Mouse (Mus musculus): ENCODE measurements around the gene Lsm8. TPM values are rescaled to one million over a fixed set of nuclear protein-coding genes. Genes with fewer than 3 reads are reported as not detected.
A peak's percentile ranks its signal among the peaks of the same experiment; 100 is the strongest.

Lsm8 gene
- total and polyA plus RNA-seq, 2 experiments from 2014 or later, result 42.8 to 71.1 TPM

DNA sequence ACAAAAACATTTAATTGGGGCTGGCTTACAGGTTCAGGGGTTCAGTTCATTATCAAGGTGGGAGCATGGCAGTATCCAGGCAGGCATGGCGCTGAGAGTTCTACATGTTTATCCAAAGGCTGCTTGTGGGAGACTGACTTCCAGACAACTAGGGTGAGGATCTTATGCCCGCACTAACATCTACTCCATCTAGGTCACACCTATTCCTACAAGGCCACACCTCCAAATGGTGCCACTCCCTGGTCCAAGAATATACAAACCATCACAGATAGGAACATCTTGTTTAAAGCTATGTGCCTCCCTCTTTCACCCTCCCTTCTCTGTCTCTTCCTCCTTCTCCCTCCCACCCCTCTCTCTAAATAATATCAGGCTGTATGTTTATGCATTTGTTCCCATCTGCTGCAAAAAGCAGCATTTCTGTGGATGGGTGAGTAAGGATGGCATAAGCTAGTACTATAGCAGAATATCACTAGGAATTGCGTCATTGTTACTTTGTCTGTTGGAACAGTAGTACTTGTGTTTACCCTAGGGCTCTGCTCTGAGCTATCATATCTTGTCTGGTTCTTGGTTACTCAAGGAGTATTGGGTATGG lies 8.2 kb downstream of the Lsm8 start:
- no peaks in the 10 kb centered on the region for H3K4me1 ChIP-seq (ENCODE audit: insufficient read depth, low read length)
- WGBS, result 96% methylated on average over 3 of the region's 3 CpGs
- no peak overlapping the region for H3K27ac ChIP-seq (ENCODE audit: low read depth, low read length)
- no peak overlapping the region for H3K4me2 ChIP-seq (ENCODE audit: low read depth, low read length, poor library complexity, severe bottlenecking)
- DNase-seq (ENCODE audit: low spot score) (no peak), ATAC-seq (ENCODE audit: low FRiP score) (no peak)
- no peak for TF ChIP-seq CTCF (IDR thresholded peaks at IDR 0.05)
- H3K4me3 ChIP-seq (ENCODE audit: low read depth, low read length), result no peak overlapping the region
- H3K9ac ChIP-seq (replicated peaks; ENCODE audit: low read length, poor library complexity, severe bottlenecking), result no peak overlapping the region
- no peaks in the 10 kb centered on the region for H3K27me3 ChIP-seq (ENCODE audit: insufficient read depth, low read length)
- H3K36me3 ChIP-seq (ENCODE audit: insufficient read depth, low read length), result peaks cover 7% of the 10 kb centered on the region
- no peaks in the 10 kb centered on the region for H3K9me3 ChIP-seq (ENCODE audit: low read length)

DNA sequence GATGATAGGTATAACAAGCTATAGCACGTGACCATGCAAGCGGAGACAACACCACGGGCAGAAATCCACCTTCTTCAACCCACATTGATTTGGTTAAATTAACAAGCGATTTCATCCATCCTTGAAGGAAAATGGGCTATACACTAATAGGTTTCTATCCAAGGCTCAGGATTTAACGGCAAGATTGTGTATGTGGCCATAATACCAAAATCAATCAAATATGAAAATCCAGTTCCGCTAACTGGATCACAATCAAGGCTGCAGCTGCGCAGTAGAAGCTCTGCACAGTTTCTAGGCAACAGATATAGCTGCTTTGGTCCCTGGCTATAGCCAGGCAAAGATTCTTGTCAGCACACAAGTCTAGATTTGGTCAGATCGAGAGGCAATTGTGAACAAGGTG lies 17.6 kb downstream of the Lsm8 start, which contains the start of gene Ankrd7:
Ankrd7 (plus strand) TSS at position 301 of the 400 bp plus-strand sequence.
- TF ChIP-seq CTCF (IDR thresholded peaks at IDR 0.05), result no peak
- no peak within 1 kb of the TSS for H3K4me3 ChIP-seq (ENCODE audit: low read depth, low read length)
- no peaks in the 10 kb centered on the region for H3K4me1 ChIP-seq (ENCODE audit: insufficient read depth, low read length)
- no peak within 1 kb of the TSS for H3K9ac ChIP-seq (replicated peaks; ENCODE audit: low read length, poor library complexity, severe bottlenecking)
- no peak within 1 kb of the TSS for H3K27ac ChIP-seq (ENCODE audit: low read depth, low read length)
- ATAC-seq (ENCODE audit: low FRiP score) (no peak), DNase-seq (ENCODE audit: low spot score) (no peak)
- H3K36me3 ChIP-seq (ENCODE audit: insufficient read depth, low read length), result no peaks in the 10 kb centered on the region
- H3K27me3 ChIP-seq (ENCODE audit: insufficient read depth, low read length), result no peaks in the 10 kb centered on the region
- no peaks in the 10 kb centered on the region for H3K9me3 ChIP-seq (ENCODE audit: low read length)
- no peak within 1 kb of the TSS for H3K4me2 ChIP-seq (ENCODE audit: low read depth, low read length, poor library complexity, severe bottlenecking)
- WGBS, result 94% methylated on average over 8 of the region's 8 CpGs

DNA sequence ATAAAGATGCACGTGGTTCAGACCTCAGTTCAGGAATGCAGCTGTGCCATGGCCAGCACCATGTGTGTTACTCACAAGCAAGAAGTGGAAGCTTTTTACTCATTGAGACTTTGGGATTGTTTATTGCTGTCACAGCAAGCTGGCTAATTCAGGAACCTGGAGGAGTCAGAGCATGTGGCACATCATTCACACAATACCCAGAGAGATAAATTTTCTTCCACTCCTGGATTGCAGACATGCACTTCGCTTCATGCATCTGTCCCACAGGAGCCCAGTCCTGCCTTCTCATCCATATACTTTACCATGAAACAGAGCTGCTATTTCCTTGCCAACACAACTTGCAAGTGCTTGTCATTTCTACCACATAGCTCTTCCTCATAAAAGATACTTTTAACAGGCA lies 40.7 kb downstream of the Lsm8 start:
- ATAC-seq (ENCODE audit: low FRiP score), result no peak
- Histone ChIP-seq H3K27ac (ENCODE audit: low read depth, low read length) (no peak overlapping the region), H3K4me3 (ENCODE audit: low read depth, low read length) (no peak overlapping the region), H3K4me1 (ENCODE audit: insufficient read depth, low read length) (no peaks in the 10 kb centered on the region), H3K9me3 (ENCODE audit: low read length) (no peaks in the 10 kb centered on the region), H3K36me3 (ENCODE audit: insufficient read depth, low read length) (no peaks in the 10 kb centered on the region), H3K4me2 (ENCODE audit: low read depth, low read length, poor library complexity, severe bottlenecking) (no peak overlapping the region), H3K9ac (replicated peaks; ENCODE audit: low read length, poor library complexity, severe bottlenecking) (no peak overlapping the region), H3K27me3 (ENCODE audit: insufficient read depth, low read length) (no peaks in the 10 kb centered on the region)
- DNase-seq (ENCODE audit: low spot score), result no peak
- no peak for TF ChIP-seq CTCF (IDR thresholded peaks at IDR 0.05)
- WGBS, result 82% methylated on average over 2 of the region's 2 CpGs

DNA sequence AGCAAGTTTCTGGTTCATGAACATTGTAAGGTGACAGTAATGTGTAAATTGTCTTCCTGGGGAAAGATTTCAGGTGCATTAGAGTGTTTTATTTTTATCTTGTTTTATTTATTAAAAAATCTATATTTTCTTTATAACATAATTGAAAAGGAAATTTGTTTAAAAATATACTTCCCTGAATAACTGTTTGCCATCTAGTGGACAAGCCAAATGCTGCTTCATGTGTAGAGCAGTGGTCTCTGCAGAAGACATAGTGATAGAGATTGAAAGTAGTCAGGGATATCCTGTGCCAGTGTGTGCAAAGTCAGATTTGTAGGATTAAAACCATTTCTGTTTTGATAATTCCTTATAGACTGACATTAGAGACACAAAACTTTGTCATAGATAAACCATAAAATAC lies 45.8 kb downstream of the Lsm8 start:
- ATAC-seq (ENCODE audit: low FRiP score) (no peak), DNase-seq (ENCODE audit: low spot score) (no peak)
- Histone ChIP-seq H3K9ac (replicated peaks; ENCODE audit: low read length, poor library complexity, severe bottlenecking) (no peak overlapping the region), H3K9me3 (ENCODE audit: low read length) (no peaks in the 10 kb centered on the region), H3K4me2 (ENCODE audit: low read depth, low read length, poor library complexity, severe bottlenecking) (no peak overlapping the region), H3K4me1 (ENCODE audit: insufficient read depth, low read length) (no peaks in the 10 kb centered on the region), H3K4me3 (ENCODE audit: low read depth, low read length) (no peak overlapping the region), H3K36me3 (ENCODE audit: insufficient read depth, low read length) (no peaks in the 10 kb centered on the region), H3K27me3 (ENCODE audit: insufficient read depth, low read length) (no peaks in the 10 kb centered on the region), H3K27ac (ENCODE audit: low read depth, low read length) (no peak overlapping the region)
- TF ChIP-seq CTCF (IDR thresholded peaks at IDR 0.05), result peak; percentile 54

Other genes starting within 250 kb of the Lsm8 start
- gene Ankrd7, start 17.7 kb downstream of the Lsm8 start, total RNA-seq (2014; rRNA removed), result not detected in 2 replicates
- 0.14 TPM in 1 of 2 replicates, not detected in the other for gene Ankrd7, start 17.7 kb downstream of the Lsm8 start, polyA plus RNA-seq (2015; fragmentation: Nextera tagmentation; extraction: Ambion mirVana)